26 mouse cellular contexts compared by ENCODE assay signal in genomic region chr3:137467386-137467785, GRCm38 (mm10).
DNase-seq lines count a peak whose midpoint lies in the region; TF ChIP-seq lines count a peak whose summit lies in the region.
"Had no signal": no experiment of that assay in that cellular context is flagged by ENCODE, and none has a peak within 500 bp of the region (broad histone marks: within the 10 kb centered on the region; RNA-seq: fewer than 3 reads in every experiment).

No protein-coding gene starts in this region.

- 98% methylated on average over 1 of the region's 1 CpGs for WGBS in cerebellum, adult 2 months

- H3K4me1 ChIP-seq in cerebellum, adult 2 months (ENCODE audit: control insufficient read depth, insufficient read depth, low read length): peaks cover 4% of the 10 kb centered on the region; the same call in 1 of the 2 replicates
- H3K4me1 ChIP-seq: embryonic facial prominence, embryonic 10.5 days; embryonic facial prominence, embryonic 13.5 days; forebrain, embryonic 12.5 days; forebrain, embryonic 15.5 days; heart, embryonic 12.5 days; heart, embryonic 15.5 days; hindbrain, embryonic 10.5 days; hindbrain, embryonic 13.5 days; intestine, embryonic 15.5 days had no signal

- no peak overlapping the region for H3K4me3 ChIP-seq in cerebellum, adult 2 months (replicated peaks; ENCODE audit: insufficient read depth, low read depth, low read length)
- H3K4me3 ChIP-seq: embryonic facial prominence, embryonic 10.5 days; embryonic facial prominence, embryonic 13.5 days; erythroblast, embryonic 14.5 days; forebrain, embryonic 12.5 days; forebrain, embryonic 15.5 days; heart, embryonic 12.5 days; heart, embryonic 15.5 days; hindbrain, embryonic 10.5 days; hindbrain, embryonic 13.5 days; intestine, embryonic 15.5 days had no signal

- no peak for TF ChIP-seq POLR2A in cerebellum, adult 2 months (IDR thresholded peaks at IDR 0.05; ENCODE audit: borderline replicate concordance, insufficient read depth, low read length)

- no peak for TF ChIP-seq CTCF in cerebellum, adult 2 months (IDR thresholded peaks at IDR 0.05; ENCODE audit: borderline replicate concordance, insufficient read depth, low read depth, low read length)

- no peak overlapping the region for H3K27ac ChIP-seq in cerebellum, adult 2 months (ENCODE audit: insufficient read depth, low read length)
- H3K27ac ChIP-seq: embryonic facial prominence, embryonic 10.5 days; embryonic facial prominence, embryonic 13.5 days; forebrain, embryonic 12.5 days; forebrain, embryonic 15.5 days; heart, embryonic 15.5 days; hindbrain, embryonic 10.5 days; hindbrain, embryonic 13.5 days; intestine, embryonic 15.5 days had no signal

- H3K27me3 ChIP-seq in cerebellum, adult 2 months (ENCODE audit: control insufficient read depth, insufficient read depth, low read length): no peaks in the 10 kb centered on the region
- H3K27me3 ChIP-seq: CH12.LX; embryonic facial prominence, embryonic 13.5 days; forebrain, embryonic 12.5 days; forebrain, embryonic 15.5 days; heart, embryonic 12.5 days; heart, embryonic 15.5 days; hindbrain, embryonic 13.5 days; intestine, embryonic 15.5 days; Patski had no signal

- DNase-seq in cerebellum, postnatal 14 days: peak; percentile 18 to 43
- no peak for DNase-seq in cerebellum, adult 2 months
- DNase-seq in ovary, adult 18-20 months (ENCODE audit: low spot score): peak; percentile 32
- no peak for DNase-seq in ovary, postnatal 14 days (ENCODE audit: low spot score)
- DNase-seq in gastrocnemius, postnatal 10 days: peak; percentile 12
- DNase-seq in embryo, embryonic 10.5 days (ENCODE audit: low spot score): no peak
- DNase-seq: adrenal gland, postnatal 10 days; adrenal gland, postnatal 36 days; B cell, adult 2 months; embryo, embryonic 11 days; heart, adult 18-20 months; heart, postnatal 10 days; heart, postnatal 36 days; kidney, adult 11 months had no signal

Comparison
In these comparisons a context has a peak if more than half of its experiments do, and no peak if none do; other contexts are left out.
1. DNase-seq: peak in cerebellum, postnatal 14 days (2 of 2), ovary, adult 18-20 months (single experiment) and gastrocnemius, postnatal 10 days (single experiment); none in cerebellum, adult 2 months (0 of 2), ovary, postnatal 14 days (single experiment) and embryo, embryonic 10.5 days (single experiment).